ENCODE assay signal across 22 mouse cellular contexts in genomic region chr2:6505531-6505930, GRCm38 (mm10).
DNase-seq lines count a peak whose midpoint lies in the region; ATAC-seq lines count a peak whose summit lies in the region.
"Had no signal": no experiment of that assay in that cellular context is flagged by ENCODE, and none has a peak within 500 bp of the region (broad histone marks: within the 10 kb centered on the region; RNA-seq: fewer than 3 reads in every experiment).

No protein-coding gene starts in this region.

- H3K4me1 ChIP-seq in hindbrain, embryonic 12.5 days = peaks cover 17% of the 10 kb centered on the region
- no peaks in the 10 kb centered on the region for H3K4me1 ChIP-seq in hindbrain, embryonic 11.5 days (replicated peaks; ENCODE audit: control insufficient read depth, insufficient read depth, low read length)
- H3K4me1 ChIP-seq in midbrain, embryonic 13.5 days (replicated peaks) = peaks cover 8% of the 10 kb centered on the region
- no peaks in the 10 kb centered on the region for H3K4me1 ChIP-seq in midbrain, embryonic 11.5 days (ENCODE audit: control insufficient read depth, insufficient read depth, low read length)
- H3K4me1 ChIP-seq in limb, embryonic 11.5 days (ENCODE audit: control insufficient read depth, insufficient read depth, low read length) = peaks cover 19% of the 10 kb centered on the region; the same call in 1 of the 2 replicates
- H3K4me1 ChIP-seq: liver, embryonic 12.5 days had no signal

- no peaks in the 10 kb centered on the region for H3K36me3 ChIP-seq in hindbrain, embryonic 12.5 days
- H3K36me3 ChIP-seq in hindbrain, embryonic 11.5 days (ENCODE audit: control insufficient read depth, insufficient read depth, low read length) = no peaks in the 10 kb centered on the region
- no peaks in the 10 kb centered on the region for H3K36me3 ChIP-seq in midbrain, embryonic 13.5 days
- H3K36me3 ChIP-seq in midbrain, embryonic 11.5 days (ENCODE audit: control insufficient read depth, insufficient read depth, low read length) = no peaks in the 10 kb centered on the region
- H3K36me3 ChIP-seq in limb, embryonic 11.5 days (ENCODE audit: control insufficient read depth, insufficient read depth, low read length) = no peaks in the 10 kb centered on the region
- H3K36me3 ChIP-seq: forebrain, embryonic 10.5 days; liver, embryonic 12.5 days had no signal

- ATAC-seq in hindbrain, embryonic 12.5 days (ENCODE audit: low FRiP score) = peak; percentile 42; the same call in 1 of the 2 replicates
- no peak for ATAC-seq in hindbrain, embryonic 11.5 days (ENCODE audit: low FRiP score)
- peak; percentile 28; the same call in 1 of the 2 replicates for ATAC-seq in midbrain, embryonic 13.5 days
- ATAC-seq in midbrain, embryonic 11.5 days (ENCODE audit: low FRiP score) = no peak
- ATAC-seq in limb, embryonic 11.5 days (ENCODE audit: insufficient number of reproducible peaks, low FRiP score, low TSS enrichment, low read depth) = peak; percentile 36; the same call in 1 of the 2 replicates
- no peak for ATAC-seq in CD4-positive, CD25-positive, alpha-beta regulatory T cell, adult 4 months
- ATAC-seq: liver, embryonic 12.5 days had no signal

- H3K4me3 ChIP-seq in hindbrain, embryonic 12.5 days = no peak overlapping the region
- no peak overlapping the region for H3K4me3 ChIP-seq in hindbrain, embryonic 11.5 days (ENCODE audit: low read depth, low read length)
- H3K4me3 ChIP-seq in midbrain, embryonic 13.5 days (replicated peaks) = no peak overlapping the region
- no peak overlapping the region for H3K4me3 ChIP-seq in midbrain, embryonic 11.5 days (ENCODE audit: low read depth, low read length)
- no peak overlapping the region for H3K4me3 ChIP-seq in limb, embryonic 11.5 days (ENCODE audit: low read depth, low read length)
- H3K4me3 ChIP-seq: forebrain, embryonic 10.5 days; left cerebral cortex, adult 2 months; liver, embryonic 12.5 days had no signal

- no peak overlapping the region for H3K9ac ChIP-seq in hindbrain, embryonic 12.5 days
- no peak overlapping the region for H3K9ac ChIP-seq in hindbrain, embryonic 11.5 days (ENCODE audit: low read depth, low read length)
- no peak overlapping the region for H3K9ac ChIP-seq in midbrain, embryonic 13.5 days (replicated peaks)
- H3K9ac ChIP-seq in midbrain, embryonic 11.5 days (ENCODE audit: low read length) = no peak overlapping the region
- H3K9ac ChIP-seq in limb, embryonic 11.5 days (ENCODE audit: low read length) = no peak overlapping the region
- H3K9ac ChIP-seq: liver, embryonic 12.5 days; lung, embryonic 14.5 days had no signal

- H3K4me2 ChIP-seq in hindbrain, embryonic 12.5 days (replicated peaks) = no peak overlapping the region
- no peak overlapping the region for H3K4me2 ChIP-seq in hindbrain, embryonic 11.5 days (replicated peaks; ENCODE audit: low read depth, low read length)
- no peak overlapping the region for H3K4me2 ChIP-seq in midbrain, embryonic 13.5 days (replicated peaks)
- H3K4me2 ChIP-seq in midbrain, embryonic 11.5 days = no peak overlapping the region
- no peak overlapping the region for H3K4me2 ChIP-seq in limb, embryonic 11.5 days (ENCODE audit: low read depth, severe bottlenecking)
- H3K4me2 ChIP-seq: liver, embryonic 12.5 days; lung, embryonic 14.5 days had no signal

- 86% methylated on average over 12 of the region's 12 CpGs for WGBS in hindbrain, embryonic 12.5 days
- 89% methylated on average over 12 of the region's 12 CpGs for WGBS in hindbrain, embryonic 11.5 days
- 86% methylated on average over 12 of the region's 12 CpGs for WGBS in midbrain, embryonic 13.5 days
- 80% methylated on average over 12 of the region's 12 CpGs for WGBS in midbrain, embryonic 11.5 days
- 71% methylated on average over 12 of the region's 12 CpGs for WGBS in limb, embryonic 11.5 days

- no peak for DNase-seq in hindbrain, embryonic 11.5 days (ENCODE audit: low spot score)
- DNase-seq in midbrain, embryonic 11.5 days (ENCODE audit: low spot score, missing footprints) = no peak
- DNase-seq in limb, embryonic 11.5 days (ENCODE audit: low spot score) = no peak
- no peak for DNase-seq in urinary bladder, adult 18-20 months (ENCODE audit: low spot score in 2 of 2)
- DNase-seq: adrenal gland, adult 2 months; B cell, adult 2 months; cerebellum, adult 8-10 months; gastrocnemius, postnatal 14 days; kidney, adult 18-20 months; kidney, postnatal 36 days; left cerebral cortex, postnatal 4 days; lung, embryonic 14.5 days; lung, postnatal 4 days; right cerebral cortex, adult 18-20 months; thymus, adult 18-20 months; thymus, postnatal 4 days had no signal

- no peak overlapping the region for H3K27ac ChIP-seq in hindbrain, embryonic 12.5 days
- no peak overlapping the region for H3K27ac ChIP-seq in hindbrain, embryonic 11.5 days (ENCODE audit: low read depth, low read length)
- H3K27ac ChIP-seq in midbrain, embryonic 13.5 days = peak overlapping the region; percentile 52; the same call in 1 of the 2 replicates
- H3K27ac ChIP-seq in midbrain, embryonic 11.5 days (ENCODE audit: low read depth, low read length) = no peak overlapping the region
- H3K27ac ChIP-seq in limb, embryonic 11.5 days (replicated peaks; ENCODE audit: low read depth, low read length) = no peak overlapping the region
- H3K27ac ChIP-seq: left cerebral cortex, adult 2 months; liver, embryonic 12.5 days had no signal

- H3K9me3 ChIP-seq in hindbrain, embryonic 12.5 days (replicated peaks) = no peaks in the 10 kb centered on the region
- H3K9me3 ChIP-seq in hindbrain, embryonic 11.5 days (ENCODE audit: control insufficient read depth, low read length) = no peaks in the 10 kb centered on the region
- H3K9me3 ChIP-seq in midbrain, embryonic 13.5 days = no peaks in the 10 kb centered on the region
- H3K9me3 ChIP-seq in midbrain, embryonic 11.5 days (ENCODE audit: control insufficient read depth, low read length) = no peaks in the 10 kb centered on the region
- no peaks in the 10 kb centered on the region for H3K9me3 ChIP-seq in limb, embryonic 11.5 days (ENCODE audit: control insufficient read depth, low read length)
- H3K9me3 ChIP-seq: forebrain, embryonic 10.5 days had no signal

- no peaks in the 10 kb centered on the region for H3K27me3 ChIP-seq in hindbrain, embryonic 12.5 days
- no peaks in the 10 kb centered on the region for H3K27me3 ChIP-seq in hindbrain, embryonic 11.5 days (ENCODE audit: control insufficient read depth, insufficient read depth, low read length)
- no peaks in the 10 kb centered on the region for H3K27me3 ChIP-seq in midbrain, embryonic 13.5 days
- no peaks in the 10 kb centered on the region for H3K27me3 ChIP-seq in midbrain, embryonic 11.5 days (ENCODE audit: control insufficient read depth, insufficient read depth, low read length)
- H3K27me3 ChIP-seq in limb, embryonic 11.5 days (ENCODE audit: control insufficient read depth, insufficient read depth, low read length) = no peaks in the 10 kb centered on the region
- H3K27me3 ChIP-seq: liver, embryonic 12.5 days had no signal

Comparison
In these comparisons a context has a peak if more than half of its experiments do, and no peak if none do; other contexts are left out.
1. ATAC-seq: peak in hindbrain, embryonic 12.5 days (single experiment), midbrain, embryonic 13.5 days (single experiment) and limb, embryonic 11.5 days (single experiment); none in hindbrain, embryonic 11.5 days (single experiment), midbrain, embryonic 11.5 days (single experiment) and CD4-positive, CD25-positive, alpha-beta regulatory T cell, adult 4 months (single experiment).